Mouse (Mus musculus) bone marrow macrophage, adult 2 months (primary cell): ENCODE measurements around the gene Vstm2l. TPM values are rescaled to one million over a fixed set of nuclear protein-coding genes. Genes with fewer than 3 reads are reported as not detected.

ENCODE experiments used
- H3K27ac ChIP-seq: 2 replicates; pipeline ENCODE4 v1.5.1; 2012; ENCODE audit warnings: low read depth, low read length; ENCODE audit not compliant: insufficient read depth
- H3K4me1 ChIP-seq: 2 replicates; pipeline ENCODE4 v1.6.1; 2012; ENCODE audit warnings: low read length; ENCODE audit not compliant: control insufficient read depth, insufficient read depth
- H3K4me3 ChIP-seq: 2 replicates; pipeline ENCODE4 v1.5.1; 2012; ENCODE audit warnings: mild to moderate bottlenecking, low read length, moderate library complexity; ENCODE audit not compliant: insufficient read depth
- CTCF ChIP-seq: IDR thresholded peaks from 2 replicates; pipeline ENCODE4 v1.5.1; 2012; ENCODE audit warnings: low read depth, mild to moderate bottlenecking, low read length, moderate library complexity
- POLR2A ChIP-seq: IDR thresholded peaks from 2 replicates; pipeline ENCODE4 v1.6.1; 2012; ENCODE audit warnings: mild to moderate bottlenecking, low read depth, low read length, borderline replicate concordance
- polyA plus RNA-seq: library from polyadenylated mRNA; stranded (reverse); fragments of >200 nt; gene quantifications from 2 replicates; pipeline ENCODE4 v1.2.4, GENCODE M21; 2012; ENCODE audit not compliant: missing spikeins, insufficient read depth, insufficient read length

Gene Vstm2l
- polyA plus RNA-seq, 1 experiment = not detected

DNA sequence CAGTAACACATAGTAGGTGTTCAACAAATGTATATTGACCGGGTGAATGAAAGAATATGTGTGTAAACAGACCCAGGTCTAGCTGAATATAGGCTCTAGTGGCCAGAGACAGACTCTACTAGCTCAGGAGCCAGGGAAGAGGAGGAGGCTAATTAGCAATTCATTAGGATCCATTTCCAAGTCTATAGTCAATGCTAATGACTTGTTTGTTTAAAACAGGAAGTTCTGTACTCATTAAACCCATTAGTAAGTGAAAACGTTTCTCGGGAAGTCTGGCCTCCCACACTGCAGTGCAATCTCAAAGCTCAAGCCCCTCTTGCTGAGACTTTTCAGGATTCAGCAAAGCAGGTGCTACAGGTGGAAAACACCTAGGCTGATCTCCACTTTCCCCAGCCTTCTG, 53.4 kb downstream of the Vstm2l start:
- TF ChIP-seq CTCF = no peak
- no peak for TF ChIP-seq POLR2A
- no peak overlapping the region for H3K27ac ChIP-seq
- H3K4me3 ChIP-seq = no peak overlapping the region
- no peaks in the 10 kb centered on the region for H3K4me1 ChIP-seq

DNA sequence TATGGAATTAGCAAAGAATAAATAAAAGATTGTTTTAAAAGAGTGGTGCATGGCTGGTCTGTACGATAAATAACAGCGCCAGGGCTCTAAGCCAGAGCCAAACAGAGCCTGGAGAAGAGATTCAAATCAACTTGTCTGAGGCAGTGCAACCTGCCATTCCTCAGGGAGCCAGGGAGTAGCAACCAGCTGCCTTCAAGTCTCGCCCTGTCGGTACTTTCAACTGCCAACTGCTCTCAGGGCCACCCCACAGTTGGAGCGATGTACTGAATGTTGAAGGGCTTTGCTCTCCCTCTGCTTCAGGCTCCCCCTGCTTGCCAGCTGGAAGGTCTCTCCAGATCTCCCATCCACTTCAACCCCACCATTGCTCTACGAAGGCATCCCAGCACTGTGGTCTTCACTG, 55.7 kb downstream of the Vstm2l start:
- H3K4me1 ChIP-seq = no peaks in the 10 kb centered on the region
- no peak for TF ChIP-seq CTCF
- TF ChIP-seq POLR2A = no peak
- H3K27ac ChIP-seq = no peak overlapping the region
- H3K4me3 ChIP-seq = no peak overlapping the region

- H3K4me3 ChIP-seq = no peak overlapping the region
- no peak overlapping the region for H3K27ac ChIP-seq
- no peak for TF ChIP-seq POLR2A
- TF ChIP-seq CTCF = no peak
Measured at GRCm38 (mm10) chr2:157970669-157971068, 56.2 kb downstream of the Vstm2l start.

DNA sequence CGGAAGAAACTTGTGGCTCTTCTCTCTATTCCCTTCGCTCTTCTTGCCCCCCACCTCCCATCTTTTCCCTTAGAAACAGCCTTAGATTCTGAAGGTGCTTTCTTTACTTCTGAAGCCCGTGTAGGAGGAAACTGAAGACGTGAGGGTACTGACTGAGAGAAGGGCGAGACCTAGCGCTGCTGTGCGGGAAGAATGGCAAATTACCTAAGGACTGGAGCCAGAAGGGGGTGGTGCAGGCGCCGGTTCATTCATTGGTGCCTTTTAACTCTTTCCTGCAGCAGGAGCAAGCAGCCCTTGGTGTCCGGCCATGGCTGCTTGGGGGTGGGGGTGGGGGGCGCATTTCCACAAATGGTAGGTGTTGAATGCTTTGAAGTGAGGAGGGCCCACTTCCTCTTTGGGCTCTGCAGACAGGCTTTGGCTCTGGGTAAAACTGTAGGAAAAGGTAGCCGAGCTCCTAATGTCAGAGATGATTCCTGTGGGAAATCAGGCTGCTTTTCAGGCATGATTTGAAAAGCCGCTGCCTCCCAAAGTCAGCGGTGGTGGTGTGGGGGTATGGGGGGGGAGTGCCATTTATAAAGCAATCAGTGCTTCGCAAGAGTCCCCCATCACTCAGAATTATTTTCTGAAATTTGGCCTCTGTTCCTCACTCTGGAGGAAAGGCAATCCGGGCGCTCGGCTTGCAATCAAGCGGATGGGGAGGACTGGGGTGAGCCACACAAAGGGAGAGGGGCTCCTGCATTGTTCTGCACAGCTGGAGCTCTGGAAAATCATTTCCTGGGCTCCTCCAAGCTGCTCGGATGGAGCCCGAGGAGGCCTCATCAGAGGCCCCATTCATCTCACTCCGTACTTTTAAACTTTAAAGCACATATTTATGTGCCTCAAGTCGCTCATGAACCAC, 60.4 kb downstream of the Vstm2l start:
- Histone ChIP-seq H3K4me3 (no peak overlapping the region), H3K27ac (no peak overlapping the region), H3K4me1 (no peaks in the 10 kb centered on the region)
- TF ChIP-seq CTCF (no peak), POLR2A (no peak)

More at GRCm38 (mm10) chr2:157970669-157971068, 56.2 kb downstream of the Vstm2l start:
- H3K4me1 ChIP-seq = no peaks in the 10 kb centered on the region

DNA sequence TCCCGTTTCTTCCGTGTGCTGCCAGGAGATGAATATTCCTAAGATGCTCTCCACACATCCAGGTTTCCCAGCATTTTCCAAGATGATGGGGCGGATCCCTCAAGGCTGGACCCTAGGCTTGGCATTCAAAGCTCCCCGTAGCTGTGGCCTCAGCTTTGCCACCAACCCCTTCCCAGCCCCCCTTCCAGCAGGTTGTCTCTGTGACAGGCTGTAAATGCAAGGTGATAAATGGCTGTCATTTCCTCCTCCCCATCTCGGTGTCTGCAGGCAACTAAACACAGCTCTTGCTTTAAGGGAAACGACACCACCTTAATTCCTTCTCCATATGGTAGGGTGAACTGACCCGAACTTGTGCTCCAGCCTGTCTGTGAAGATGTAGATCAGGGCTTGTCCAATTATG, 61.1 kb downstream of the Vstm2l start:
- TF ChIP-seq POLR2A (no peak), CTCF (no peak)
- Histone ChIP-seq H3K27ac (no peak overlapping the region), H3K4me1 (no peaks in the 10 kb centered on the region), H3K4me3 (no peak overlapping the region)

DNA sequence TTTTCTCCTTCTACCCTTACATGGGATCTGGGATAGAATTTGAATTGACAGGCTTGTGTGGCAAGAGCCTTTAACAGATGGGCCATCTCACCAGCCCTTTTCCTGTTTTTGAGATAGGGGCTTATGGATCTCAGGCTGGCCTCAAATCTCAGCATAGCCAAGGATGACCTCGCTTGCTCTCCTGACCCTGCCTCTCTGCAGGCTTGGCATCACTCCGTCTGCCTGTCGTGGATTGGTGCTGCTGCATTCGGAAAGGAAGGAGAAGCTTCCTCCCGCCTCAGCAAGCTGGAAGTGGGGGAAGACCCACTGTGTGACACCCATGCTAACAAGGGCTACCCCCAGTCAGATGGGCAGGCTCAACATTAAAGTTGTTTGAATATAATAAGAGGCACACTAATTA, 64.8 kb downstream of the Vstm2l start:
- no peak overlapping the region for H3K4me3 ChIP-seq
- TF ChIP-seq POLR2A (no peak), CTCF (no peak)
- no peaks in the 10 kb centered on the region for H3K4me1 ChIP-seq
- no peak overlapping the region for H3K27ac ChIP-seq

- peaks cover 7% of the 10 kb centered on the region for H3K4me1 ChIP-seq
- TF ChIP-seq POLR2A = no peak
- TF ChIP-seq CTCF = no peak
- no peak overlapping the region for H3K4me3 ChIP-seq
- no peak overlapping the region for H3K27ac ChIP-seq
Measured at GRCm38 (mm10) chr2:157982727-157983126, 68.3 kb downstream of the Vstm2l start.

DNA sequence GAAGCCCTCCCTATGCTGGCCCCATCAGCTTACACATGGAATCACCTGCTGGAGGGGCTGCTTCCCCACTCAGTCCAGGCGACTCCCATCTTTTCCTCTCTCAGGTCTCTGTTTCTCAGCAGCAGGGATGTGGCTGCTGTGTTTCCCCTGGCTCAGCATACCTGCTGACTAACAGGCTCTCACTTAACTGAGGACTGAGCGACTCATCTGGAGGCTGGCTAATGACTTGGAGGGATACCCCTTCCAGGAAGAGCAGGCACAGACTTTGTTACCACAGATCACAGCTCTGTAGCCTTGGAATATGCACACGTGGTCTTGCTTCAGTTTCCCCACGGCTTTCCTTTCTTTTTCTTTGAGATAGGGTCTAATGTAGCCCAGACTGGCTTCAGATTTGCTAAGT, 68.8 kb downstream of the Vstm2l start:
- Histone ChIP-seq H3K4me1 (peaks cover 7% of the 10 kb centered on the region), H3K4me3 (no peak overlapping the region), H3K27ac (no peak overlapping the region)
- no peak for TF ChIP-seq POLR2A
- TF ChIP-seq CTCF = no peak

DNA sequence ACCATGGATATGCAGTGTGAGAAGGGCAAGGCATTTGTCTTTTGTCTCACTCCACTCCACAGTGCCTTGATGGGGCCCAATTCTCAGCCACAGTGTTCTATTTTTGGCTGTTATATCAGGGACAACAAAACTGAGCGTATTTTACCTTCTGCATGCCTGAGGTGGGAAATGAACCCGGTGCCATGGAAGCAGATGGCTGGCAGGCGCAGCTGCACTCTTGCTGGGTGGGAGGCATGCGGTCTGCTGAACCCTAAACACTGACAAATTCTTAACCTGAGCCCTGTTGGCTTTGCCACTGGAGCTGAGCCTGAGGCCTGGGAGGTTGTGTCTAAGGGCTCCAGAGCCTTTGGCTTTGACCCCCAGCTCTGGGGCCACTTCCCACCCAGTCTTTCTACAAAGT, 71.2 kb downstream of the Vstm2l start:
- H3K4me3 ChIP-seq = no peak overlapping the region
- H3K4me1 ChIP-seq = peaks cover 11% of the 10 kb centered on the region
- TF ChIP-seq POLR2A (no peak), CTCF (no peak)
- no peak overlapping the region for H3K27ac ChIP-seq

DNA sequence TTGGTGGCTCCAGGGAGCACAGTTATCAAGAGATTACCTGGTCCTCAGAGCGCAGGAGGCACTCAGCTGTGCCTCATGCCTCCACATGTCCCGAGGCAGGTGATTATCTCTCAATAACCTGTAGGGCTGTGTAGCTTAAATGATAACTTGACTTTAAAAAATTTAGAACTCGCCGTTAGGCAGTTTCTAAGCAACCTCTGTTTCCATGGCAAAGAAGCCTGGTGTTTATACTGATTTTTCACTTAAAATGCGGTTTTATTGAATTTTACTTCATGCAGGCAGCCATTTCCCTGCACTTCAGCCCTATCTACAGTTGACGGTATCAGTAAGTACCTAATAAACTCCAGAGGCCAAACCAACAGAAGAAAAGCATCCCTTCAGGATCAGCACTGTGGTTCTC, 71.8 kb downstream of the Vstm2l start:
- H3K4me3 ChIP-seq = no peak overlapping the region
- TF ChIP-seq POLR2A (no peak), CTCF (no peak)
- no peak overlapping the region for H3K27ac ChIP-seq
- H3K4me1 ChIP-seq = peaks cover 15% of the 10 kb centered on the region
